Comparison of ENCODE assay signal across 17 mouse cellular contexts in genomic region chr9:28642766-28643165, GRCm38 (mm10).
"Had no signal": no experiment of that assay in that cellular context is flagged by ENCODE, and none has a peak within 500 bp of the region (broad histone marks: within the 10 kb centered on the region; RNA-seq: fewer than 3 reads in every experiment).

No protein-coding gene starts in this region.

- H3K27ac ChIP-seq: lung, embryonic 15.5 days; macrophage; midbrain, embryonic 15.5 days; neural tube, embryonic 12.5 days; stomach, embryonic 15.5 days; stomach, postnatal 0 days had no signal

- H3K4me2 ChIP-seq: lung, embryonic 15.5 days; midbrain, embryonic 11.5 days; midbrain, embryonic 15.5 days; neural tube, embryonic 12.5 days; stomach, embryonic 15.5 days had no signal

- H3K9me3 ChIP-seq: lung, embryonic 15.5 days; megakaryocyte, embryonic 14.5 days; midbrain, embryonic 15.5 days; neural tube, embryonic 12.5 days; stomach, embryonic 15.5 days had no signal

- H3K27me3 ChIP-seq: lung, embryonic 15.5 days; megakaryocyte, embryonic 14.5 days; midbrain, embryonic 15.5 days; neural tube, embryonic 12.5 days; stomach, embryonic 15.5 days had no signal

- DNase-seq: liver, postnatal 0 days; lung, adult 2 months; lung, postnatal 14 days; lung, postnatal 36 days; right cerebral cortex, postnatal 14 days; thymus, adult 2 months; thymus, postnatal 25 days; thymus, postnatal 4 days had no signal

- H3K9ac ChIP-seq: liver, postnatal 0 days; lung, embryonic 15.5 days; midbrain, embryonic 15.5 days; neural tube, embryonic 12.5 days; stomach, embryonic 15.5 days had no signal

- H3K4me3 ChIP-seq: lung, embryonic 15.5 days; megakaryocyte, embryonic 14.5 days; midbrain, embryonic 15.5 days; neural tube, embryonic 12.5 days; stomach, embryonic 15.5 days had no signal

- H3K36me3 ChIP-seq: lung, embryonic 15.5 days; midbrain, embryonic 15.5 days; neural tube, embryonic 12.5 days; stomach, embryonic 15.5 days had no signal

- ATAC-seq: liver, postnatal 0 days; lung, postnatal 0 days; midbrain, embryonic 15.5 days had no signal

- H3K4me1 ChIP-seq: lung, embryonic 15.5 days; megakaryocyte, embryonic 14.5 days; stomach, embryonic 15.5 days had no signal
